Mouse (Mus musculus): Measurements from ENCODE around the gene Abcf1.
A peak's percentile ranks its signal among the peaks of the same experiment; 100 is the strongest.

DNA sequence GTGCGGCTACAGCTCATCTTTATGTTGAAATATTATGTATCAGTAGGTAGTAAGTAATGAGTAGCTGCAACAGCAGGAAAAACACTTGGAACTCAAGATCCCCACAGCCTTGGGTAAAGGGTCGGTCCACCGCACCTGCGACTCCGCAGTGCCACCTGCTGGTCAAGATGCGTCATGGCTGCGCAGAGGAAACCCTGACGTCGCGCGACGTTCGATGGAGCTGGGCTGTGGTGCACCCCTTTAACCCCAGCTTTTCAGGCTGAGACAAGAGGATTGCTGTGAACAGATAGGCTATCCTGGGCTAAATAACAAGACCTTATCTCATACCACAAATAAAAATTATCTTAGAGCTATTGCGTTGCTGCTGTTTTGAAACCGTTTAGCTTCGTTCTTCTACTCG, 24.1 kb upstream of the Abcf1 start:
- no peak for TF ChIP-seq POLR2A (IDR thresholded peaks at IDR 0.05; ENCODE audit: borderline replicate concordance, control insufficient read depth, low read depth, low read length)
- TF ChIP-seq CTCF (IDR thresholded peaks at IDR 0.05; ENCODE audit: control insufficient read depth, insufficient read depth, low read length) = peak; percentile 99

Measured in bone marrow, adult 2 months (tissue).